Mouse (Mus musculus) stomach, postnatal 0 days (tissue): ENCODE measurements around the gene Atp6v0e2.

Source experiments
- CTCF ChIP-seq: IDR thresholded peaks from 2 replicates; pipeline ENCODE4 v1.5.1; 2016; ENCODE audit warnings: antibody characterized with exemption, low read depth, mild to moderate bottlenecking, moderate library complexity
- EP300 ChIP-seq: optimal IDR thresholded peaks from 2 replicates; pipeline ENCODE3; 2016; ENCODE audit warnings: antibody characterized with exemption

- TF ChIP-seq CTCF (no peak), EP300 (no peak)
These were observed 3.9 kb upstream of the Atp6v0e2 start for GRCm38 (mm10) chr6:48533475-48533874.
